Mouse (Mus musculus): ENCODE results near the gene Cryba2. TPM values are rescaled to one million over a fixed set of nuclear protein-coding genes. Genes with fewer than 3 reads are reported as not detected.

Gene Cryba2
- polyA plus RNA-seq (2012; ENCODE audit: insufficient read depth, insufficient read length, missing spikeins): not detected in 2 replicates

DNA sequence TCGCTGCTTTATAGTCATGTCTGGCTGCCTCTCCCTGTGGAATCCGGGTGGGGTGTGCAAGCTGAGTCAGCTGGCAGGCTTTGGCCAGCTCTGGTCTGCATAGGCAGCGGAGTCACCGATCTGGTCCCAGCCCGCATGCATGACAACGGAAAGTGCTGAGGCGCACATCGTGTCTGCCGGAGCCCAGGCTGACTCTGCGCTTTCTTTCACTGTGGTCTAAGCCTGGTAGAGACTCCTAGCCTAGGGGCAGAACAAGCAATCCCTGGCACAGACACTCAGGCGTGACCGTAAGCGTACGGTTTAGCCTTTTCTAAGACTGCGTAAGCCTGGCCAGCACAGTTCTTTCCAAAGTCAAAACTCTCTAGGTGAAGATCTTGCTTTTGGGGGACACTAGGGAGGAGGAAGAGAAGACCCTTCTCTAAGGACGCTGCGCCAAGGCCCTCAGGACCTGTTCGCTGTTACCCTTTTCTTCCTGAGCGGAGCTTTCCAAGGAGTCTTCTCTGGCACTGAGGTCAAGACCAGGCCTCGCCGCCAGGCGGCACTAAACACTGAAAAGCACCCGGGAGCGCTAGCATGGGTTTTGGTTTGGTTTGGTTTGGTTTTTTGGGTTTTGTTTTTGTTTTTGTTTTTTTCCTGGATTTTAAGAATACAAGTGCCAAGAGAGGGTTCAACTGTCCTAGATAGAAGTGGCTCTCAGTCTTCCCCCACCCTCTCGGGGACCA is at the start of gene Cryba2:
Gene Cryba2 (minus strand): TSS at position 10 of the 722 bp plus-strand sequence.
- TF ChIP-seq CTCF (IDR thresholded peaks at IDR 0.05; ENCODE audit: low read depth, low read length) (peak; percentile 83), POLR2A (IDR thresholded peaks at IDR 0.05; ENCODE audit: borderline replicate concordance, low read depth, low read length) (no peak)

GRCm38 (mm10) chr1:74941651-74942360 is 48.9 kb upstream of the Cryba2 start:
- no peaks in the 10 kb centered on the region for H3K4me1 ChIP-seq (ENCODE audit: control insufficient read depth, insufficient read depth, low read length)
- H3K4me3 ChIP-seq (ENCODE audit: insufficient read depth, low read length): no peak overlapping the region
- H3K27ac ChIP-seq (ENCODE audit: insufficient read depth, low read depth, low read length): no peak overlapping the region
- no peak for TF ChIP-seq POLR2A (IDR thresholded peaks at IDR 0.05; ENCODE audit: borderline replicate concordance, low read depth, low read length)
- no peak for TF ChIP-seq CTCF (IDR thresholded peaks at IDR 0.05; ENCODE audit: low read depth, low read length)

More for the DNA sequence above, at the start of gene Cryba2:
- no peaks in the 10 kb centered on the region for H3K4me1 ChIP-seq (ENCODE audit: control insufficient read depth, insufficient read depth, low read length)
- no peak within 1 kb of the TSS for H3K4me3 ChIP-seq (ENCODE audit: insufficient read depth, low read length)
- H3K27ac ChIP-seq (ENCODE audit: insufficient read depth, low read depth, low read length): no peak within 1 kb of the TSS

GRCm38 (mm10) chr1:74939762-74940161 is 46.8 kb upstream of the Cryba2 start:
- H3K4me3 ChIP-seq (ENCODE audit: insufficient read depth, low read length): no peak overlapping the region
- H3K4me1 ChIP-seq (ENCODE audit: control insufficient read depth, insufficient read depth, low read length): no peaks in the 10 kb centered on the region
- no peak for TF ChIP-seq CTCF (IDR thresholded peaks at IDR 0.05; ENCODE audit: low read depth, low read length)
- no peak overlapping the region for H3K27ac ChIP-seq (ENCODE audit: insufficient read depth, low read depth, low read length)

- TF ChIP-seq POLR2A (IDR thresholded peaks at IDR 0.05; ENCODE audit: borderline replicate concordance, low read depth, low read length) (no peak), CTCF (IDR thresholded peaks at IDR 0.05; ENCODE audit: low read depth, low read length) (no peak)
- Histone ChIP-seq H3K27ac (ENCODE audit: insufficient read depth, low read depth, low read length) (no peak overlapping the region), H3K4me3 (ENCODE audit: insufficient read depth, low read length) (no peak overlapping the region), H3K4me1 (ENCODE audit: control insufficient read depth, insufficient read depth, low read length) (no peaks in the 10 kb centered on the region)
Observed at GRCm38 (mm10) chr1:74936221-74936830, 43.4 kb upstream of the Cryba2 start.

DNA sequence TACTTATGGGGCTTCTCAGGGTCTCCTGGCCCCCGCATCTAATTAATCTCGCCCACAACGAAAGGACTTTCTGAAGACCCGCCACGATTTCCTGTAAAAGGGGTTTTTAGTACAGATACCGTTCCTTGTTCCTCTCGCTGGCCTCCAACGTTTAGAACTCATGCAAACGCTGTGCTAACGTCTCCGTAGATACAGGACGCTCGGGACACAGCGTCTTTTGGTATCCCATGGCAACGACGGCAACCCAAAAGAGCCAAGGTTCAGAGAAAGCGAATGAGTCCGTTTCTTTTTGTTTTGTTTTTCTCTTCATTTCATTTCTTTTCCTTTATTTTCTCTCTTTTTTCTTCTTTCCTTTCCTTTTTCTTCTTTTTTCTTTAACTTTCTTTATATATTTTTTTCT is 42.5 kb upstream of the Cryba2 start, which contains the start of gene Cfap65:
Gene Cfap65 (minus strand): TSS at position 198 of the 400 bp plus-strand sequence.
- Histone ChIP-seq H3K27ac (ENCODE audit: insufficient read depth, low read depth, low read length) (no peak within 1 kb of the TSS), H3K4me1 (ENCODE audit: control insufficient read depth, insufficient read depth, low read length) (no peaks in the 10 kb centered on the region), H3K4me3 (ENCODE audit: insufficient read depth, low read length) (no peak within 1 kb of the TSS)
- TF ChIP-seq CTCF (IDR thresholded peaks at IDR 0.05; ENCODE audit: low read depth, low read length): no peak
- no peak for TF ChIP-seq POLR2A (IDR thresholded peaks at IDR 0.05; ENCODE audit: borderline replicate concordance, low read depth, low read length)

DNA sequence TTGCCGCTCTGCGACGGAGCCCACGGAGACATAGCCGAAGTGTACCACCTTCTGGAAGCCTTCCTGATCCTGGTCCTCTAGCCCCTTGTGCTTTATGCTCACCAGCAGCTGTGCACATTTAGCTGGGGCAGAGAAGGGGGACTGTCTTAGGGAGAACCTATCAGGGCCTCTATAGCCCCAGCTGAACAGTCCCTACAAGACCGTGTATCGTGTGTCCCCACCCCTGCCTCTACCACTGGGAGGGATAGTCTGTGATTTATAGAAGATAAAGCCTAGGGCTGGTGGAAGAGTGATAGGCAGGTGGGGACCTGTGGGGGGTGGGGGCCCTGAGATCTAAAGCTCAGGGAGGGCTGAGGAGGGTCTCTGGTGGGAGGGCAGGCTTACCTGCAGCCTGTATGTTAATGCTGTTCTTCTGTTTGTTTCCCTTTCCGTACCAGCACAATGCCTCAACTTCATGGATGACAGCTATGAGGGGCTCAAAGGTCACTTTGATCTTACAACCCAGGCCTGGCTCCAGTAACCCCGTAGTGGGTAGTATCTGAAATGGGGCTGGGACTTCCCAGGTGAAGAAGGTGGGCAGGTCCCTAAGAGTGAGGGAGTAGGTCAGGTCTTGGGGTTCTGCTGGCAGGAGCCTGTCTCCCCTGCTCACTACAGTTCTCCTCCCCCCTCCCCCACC is 34.8 kb upstream of the Cryba2 start:
- H3K4me3 ChIP-seq (ENCODE audit: insufficient read depth, low read length): no peak overlapping the region
- no peaks in the 10 kb centered on the region for H3K4me1 ChIP-seq (ENCODE audit: control insufficient read depth, insufficient read depth, low read length)
- H3K27ac ChIP-seq (ENCODE audit: insufficient read depth, low read depth, low read length): no peak overlapping the region
- TF ChIP-seq POLR2A (IDR thresholded peaks at IDR 0.05; ENCODE audit: borderline replicate concordance, low read depth, low read length): no peak
- TF ChIP-seq CTCF (IDR thresholded peaks at IDR 0.05; ENCODE audit: low read depth, low read length): no peak

DNA sequence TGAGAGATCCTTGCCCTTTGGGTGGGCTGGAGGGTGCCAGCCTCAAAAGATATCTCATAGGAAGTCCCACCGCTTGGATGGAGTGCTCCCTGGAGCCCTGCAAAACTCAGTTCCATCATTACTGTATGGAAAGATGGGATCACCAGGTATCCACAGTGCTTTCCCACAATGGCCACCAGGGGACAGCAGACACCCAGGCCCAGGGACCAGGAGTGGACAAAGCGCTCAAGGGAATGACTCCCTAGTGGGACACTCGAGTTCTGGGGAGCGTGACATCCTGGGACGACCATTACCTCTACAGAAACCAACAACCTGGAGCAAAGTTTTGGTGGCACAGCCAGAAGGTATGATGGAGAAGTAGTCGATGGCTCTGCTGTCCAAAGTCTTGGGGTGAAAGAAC is 33.8 kb upstream of the Cryba2 start:
- Histone ChIP-seq H3K4me3 (ENCODE audit: insufficient read depth, low read length) (no peak overlapping the region), H3K4me1 (ENCODE audit: control insufficient read depth, insufficient read depth, low read length) (no peaks in the 10 kb centered on the region), H3K27ac (ENCODE audit: insufficient read depth, low read depth, low read length) (no peak overlapping the region)
- peak; percentile 76 for TF ChIP-seq CTCF (IDR thresholded peaks at IDR 0.05; ENCODE audit: low read depth, low read length)
- no peak for TF ChIP-seq POLR2A (IDR thresholded peaks at IDR 0.05; ENCODE audit: borderline replicate concordance, low read depth, low read length)

DNA sequence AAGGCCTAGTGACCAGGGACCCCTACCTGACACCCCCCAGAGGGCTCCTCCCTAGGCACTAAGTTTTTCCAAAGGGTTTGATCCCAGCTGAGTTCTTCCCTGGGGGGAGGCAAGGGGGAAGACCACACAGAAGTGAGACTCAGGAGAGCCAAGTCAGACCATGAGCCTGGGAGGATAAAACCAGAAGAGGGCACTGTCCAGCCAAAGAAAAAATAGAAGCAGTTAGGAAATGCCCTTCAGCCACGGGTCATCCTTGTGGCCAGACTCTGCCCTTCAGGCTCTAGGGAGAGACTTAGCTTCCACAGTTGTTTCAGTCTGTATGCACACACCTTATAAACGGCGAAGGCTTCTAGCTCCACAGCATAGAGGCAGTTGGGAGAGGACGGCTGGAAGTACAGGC is 31.5 kb upstream of the Cryba2 start:
- Histone ChIP-seq H3K27ac (ENCODE audit: insufficient read depth, low read depth, low read length) (no peak overlapping the region), H3K4me3 (ENCODE audit: insufficient read depth, low read length) (no peak overlapping the region), H3K4me1 (ENCODE audit: control insufficient read depth, insufficient read depth, low read length) (no peaks in the 10 kb centered on the region)
- TF ChIP-seq POLR2A (IDR thresholded peaks at IDR 0.05; ENCODE audit: borderline replicate concordance, low read depth, low read length) (no peak), CTCF (IDR thresholded peaks at IDR 0.05; ENCODE audit: low read depth, low read length) (no peak)

GRCm38 (mm10) chr1:74915706-74916105 is 22.8 kb upstream of the Cryba2 start:
- no peaks in the 10 kb centered on the region for H3K4me1 ChIP-seq (ENCODE audit: control insufficient read depth, insufficient read depth, low read length)
- TF ChIP-seq POLR2A (IDR thresholded peaks at IDR 0.05; ENCODE audit: borderline replicate concordance, low read depth, low read length) (no peak), CTCF (IDR thresholded peaks at IDR 0.05; ENCODE audit: low read depth, low read length) (no peak)
- no peak overlapping the region for H3K4me3 ChIP-seq (ENCODE audit: insufficient read depth, low read length)
- no peak overlapping the region for H3K27ac ChIP-seq (ENCODE audit: insufficient read depth, low read depth, low read length)
